Mouse (Mus musculus) forebrain, embryonic 11.5 days (tissue): Measurements from ENCODE around the gene Coil. TPM values are rescaled to one million over a fixed set of nuclear protein-coding genes. Genes with fewer than 3 reads are reported as not detected.

Experiments
- ATAC-seq: fragments of 200-750 bp; cut with Nextera tagmentation; replicated peaks from 2 replicates; pipeline ENCODE4 v1.8.0; 2017; ENCODE audit warnings: moderate TSS enrichment; ENCODE audit not compliant: low FRiP score
- DNase-seq: peaks from one replicate; pipeline ENCODE4 v3.0.0-alpha.2; 2017; ENCODE audit warnings: low spot score
- H3K27ac ChIP-seq: fragments of 300-500 bp; sonication (generic); 2 replicates; pipeline ENCODE4 v1.5.1; 2014; ENCODE audit warnings: low read depth, low read length
- H3K27me3 ChIP-seq: fragments of 300-500 bp; sonication (generic); 2 replicates; pipeline ENCODE4 v1.6.1; 2014; ENCODE audit warnings: mild to moderate bottlenecking, low read length, mixed read lengths; ENCODE audit not compliant: control insufficient read depth, insufficient read depth
- H3K36me3 ChIP-seq: fragments of 300-500 bp; sonication (generic); 2 replicates; pipeline ENCODE4 v1.6.1; 2014; ENCODE audit warnings: mild to moderate bottlenecking, low read length, moderate library complexity, mixed read lengths; ENCODE audit not compliant: control insufficient read depth, insufficient read depth
- H3K4me1 ChIP-seq: fragments of 300-500 bp; sonication (generic); replicated peaks from 2 replicates; pipeline ENCODE4 v1.6.1; 2014; ENCODE audit warnings: low read length, mixed read lengths; ENCODE audit not compliant: control insufficient read depth, insufficient read depth
- H3K4me2 ChIP-seq: fragments of 300-500 bp; sonication (generic); 2 replicates; pipeline ENCODE4 v1.6.1; 2014; ENCODE audit warnings: low read depth, mild to moderate bottlenecking, low read length, moderate library complexity, mixed read lengths; ENCODE audit not compliant: severe bottlenecking
- H3K4me3 ChIP-seq: fragments of 300-500 bp; sonication (generic); 2 replicates; pipeline ENCODE4 v1.5.1; 2014; ENCODE audit warnings: low read depth, low read length
- H3K9ac ChIP-seq: fragments of 300-500 bp; sonication (generic); 2 replicates; pipeline ENCODE4 v1.6.1; 2014; ENCODE audit warnings: low read length
- H3K9me3 ChIP-seq: fragments of 300-500 bp; sonication (generic); 2 replicates; pipeline ENCODE4 v1.6.1; 2016; ENCODE audit warnings: low read length, mixed read lengths; ENCODE audit not compliant: control insufficient read depth
- WGBS: fragments of 180-500 bp; shearing (Covaris S2); extraction: QIAGEN DNeasy Blood & Tissue Kit; methylation state at CpG from one replicate; pipeline ENCODE4 v1.1.7; 2014; 5-methylcytosine and 5-hydroxymethylcytosine counted together
- polyA plus RNA-seq: library from polyadenylated mRNA; unstranded; fragments of >200 nt; fragmentation: Nextera tagmentation; extraction: Ambion mirVana; gene quantifications from 2 replicates; pipeline ENCODE4 v1.2.1, GENCODE M21; 2014

The Coil gene
- polyA plus RNA-seq, 1 experiment from 2014 or later, result 20.4 TPM

DNA sequence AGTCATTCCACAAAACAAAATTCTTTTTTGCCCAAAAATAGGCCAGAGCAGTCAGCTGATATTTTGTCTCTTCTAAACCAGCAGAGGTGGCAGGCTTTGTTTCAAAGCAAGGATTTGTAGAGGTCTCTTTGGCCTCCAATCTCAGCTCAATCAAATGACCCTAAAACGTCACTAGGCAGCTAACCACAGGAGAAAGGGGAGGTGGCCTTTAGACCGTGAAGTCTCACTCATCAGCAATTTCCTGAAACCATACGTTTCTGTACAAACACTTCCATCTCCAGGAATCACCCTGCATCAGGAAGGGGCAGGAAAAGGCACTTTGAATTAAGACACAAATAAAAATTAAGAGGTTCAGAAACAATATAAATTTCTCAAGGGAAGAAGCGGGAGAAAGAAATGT is 15.2 kb upstream of the Coil start:
- 0% methylated on average over 4 of the region's 4 CpGs for WGBS
- Histone ChIP-seq H3K9me3 (no peaks in the 10 kb centered on the region), H3K36me3 (no peaks in the 10 kb centered on the region), H3K4me1 (no peaks in the 10 kb centered on the region), H3K9ac (peak overlapping the region; percentile 55), H3K4me2 (peak overlapping the region; percentile 59), H3K27me3 (no peaks in the 10 kb centered on the region), H3K27ac (no peak overlapping the region), H3K4me3 (peak overlapping the region; percentile 44)
- ATAC-seq, result peak; percentile 60
- no peak for DNase-seq

GRCm38 (mm10) chr11:88955217-88955969 is 14.7 kb upstream of the Coil start, which contains the start of gene Scpep1:
TSS of gene Scpep1 (minus strand) at chr11:88955465.
- DNase-seq (peak; percentile 97), ATAC-seq (peak; percentile 96)
- peak within 1 kb of the TSS; percentile 55 for H3K9ac ChIP-seq
- H3K36me3 ChIP-seq, result no peaks in the 10 kb centered on the region
- peak within 1 kb of the TSS; percentile 59 for H3K4me2 ChIP-seq
- H3K4me3 ChIP-seq, result peak within 1 kb of the TSS; percentile 44
- H3K27ac ChIP-seq, result no peak within 1 kb of the TSS
- H3K9me3 ChIP-seq, result no peaks in the 10 kb centered on the region
- H3K4me1 ChIP-seq, result no peaks in the 10 kb centered on the region
- no peaks in the 10 kb centered on the region for H3K27me3 ChIP-seq
- WGBS, result 6% methylated on average over 34 of the region's 34 CpGs

DNA sequence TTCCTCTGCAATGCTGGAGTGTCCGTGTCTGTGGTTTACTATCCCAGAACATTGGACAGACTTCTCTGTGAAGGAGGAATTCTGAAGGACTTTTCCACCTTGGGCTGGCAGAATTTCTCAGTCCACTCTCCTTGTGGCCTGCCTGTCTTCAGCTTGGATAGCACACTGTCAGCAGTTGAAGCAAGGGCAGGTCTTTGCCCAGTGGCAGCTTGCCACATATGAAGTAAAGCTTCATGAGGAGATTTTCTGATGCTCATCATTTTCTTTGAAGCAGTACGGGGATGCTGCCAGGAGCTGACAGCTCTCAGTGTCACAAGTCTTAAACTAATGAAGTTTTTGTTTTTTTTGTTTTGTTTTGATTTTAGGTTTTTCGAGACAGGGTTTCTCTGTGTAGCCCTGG is 11.2 kb upstream of the Coil start:
- H3K9ac ChIP-seq, result no peak overlapping the region
- no peaks in the 10 kb centered on the region for H3K36me3 ChIP-seq
- H3K27me3 ChIP-seq, result no peaks in the 10 kb centered on the region
- H3K4me2 ChIP-seq, result no peak overlapping the region
- WGBS, result 84% methylated on average over 3 of the region's 3 CpGs
- no peaks in the 10 kb centered on the region for H3K4me1 ChIP-seq
- ATAC-seq, result no peak
- DNase-seq, result no peak
- H3K4me3 ChIP-seq, result no peak overlapping the region
- H3K27ac ChIP-seq, result no peak overlapping the region
- H3K9me3 ChIP-seq, result no peaks in the 10 kb centered on the region

DNA sequence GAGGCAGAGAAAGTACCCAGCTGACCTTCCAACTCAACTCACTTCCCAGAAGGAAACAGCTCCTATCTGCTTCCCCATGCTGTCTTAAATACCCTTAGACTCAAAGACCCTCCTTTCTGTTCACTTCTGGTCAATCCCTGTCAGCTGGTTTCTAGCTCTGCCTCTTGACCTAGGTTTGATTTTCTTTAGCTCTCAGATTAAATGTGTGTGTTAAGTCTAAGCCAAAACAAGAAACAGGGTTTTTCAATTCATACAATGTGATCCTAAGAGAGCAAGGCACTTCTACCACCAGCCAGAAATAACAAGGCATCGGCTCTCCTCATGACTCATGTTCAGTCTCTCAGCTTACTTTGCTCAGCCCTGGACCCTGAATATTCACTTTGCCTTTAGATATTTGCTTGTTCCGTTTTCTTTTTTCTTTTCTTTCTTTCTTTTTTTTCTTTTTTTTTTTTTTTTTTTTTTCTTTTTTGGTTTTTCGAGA is 3.1 kb upstream of the Coil start, which contains the start of gene Elobl:
Elobl (minus strand) TSS at position 51 of the 481 bp plus-strand sequence.
- no peak within 1 kb of the TSS for H3K4me2 ChIP-seq
- no peaks in the 10 kb centered on the region for H3K4me1 ChIP-seq
- H3K4me3 ChIP-seq, result no peak within 1 kb of the TSS
- DNase-seq (no peak), ATAC-seq (no peak)
- no peaks in the 10 kb centered on the region for H3K9me3 ChIP-seq
- H3K27me3 ChIP-seq, result no peaks in the 10 kb centered on the region
- no peak within 1 kb of the TSS for H3K27ac ChIP-seq
- no peaks in the 10 kb centered on the region for H3K36me3 ChIP-seq
- H3K9ac ChIP-seq, result no peak within 1 kb of the TSS
- WGBS, result 93% methylated on average over 2 of the region's 3 CpGs

- ATAC-seq (peak; percentile 79), DNase-seq (peak; percentile 96)
- peak overlapping the region; percentile 70 for H3K4me3 ChIP-seq
- no peaks in the 10 kb centered on the region for H3K27me3 ChIP-seq
- H3K27ac ChIP-seq, result peak overlapping the region; percentile 75
- H3K4me1 ChIP-seq, result no peaks in the 10 kb centered on the region; the same call in 1 of the 2 replicates
- no peaks in the 10 kb centered on the region for H3K36me3 ChIP-seq
- WGBS, result 3% methylated on average over 62 of the region's 62 CpGs
- no peaks in the 10 kb centered on the region for H3K9me3 ChIP-seq
- H3K9ac ChIP-seq, result peak overlapping the region; percentile 85
- H3K4me2 ChIP-seq, result peak overlapping the region; percentile 70
Measured at GRCm38 (mm10) chr11:88973776-88974701, 4.0 kb downstream of the Coil start.

GRCm38 (mm10) chr11:88976320-88976719 is 6.3 kb downstream of the Coil start:
- H3K27ac ChIP-seq, result no peak overlapping the region
- no peaks in the 10 kb centered on the region for H3K27me3 ChIP-seq
- ATAC-seq (no peak), DNase-seq (no peak)
- no peaks in the 10 kb centered on the region for H3K9me3 ChIP-seq
- H3K9ac ChIP-seq, result no peak overlapping the region
- no peak overlapping the region for H3K4me3 ChIP-seq
- WGBS, result 90% methylated on average over 2 of the region's 2 CpGs
- H3K4me1 ChIP-seq, result no peaks in the 10 kb centered on the region; the same call in 1 of the 2 replicates
- H3K4me2 ChIP-seq, result no peak overlapping the region
- no peaks in the 10 kb centered on the region for H3K36me3 ChIP-seq

DNA sequence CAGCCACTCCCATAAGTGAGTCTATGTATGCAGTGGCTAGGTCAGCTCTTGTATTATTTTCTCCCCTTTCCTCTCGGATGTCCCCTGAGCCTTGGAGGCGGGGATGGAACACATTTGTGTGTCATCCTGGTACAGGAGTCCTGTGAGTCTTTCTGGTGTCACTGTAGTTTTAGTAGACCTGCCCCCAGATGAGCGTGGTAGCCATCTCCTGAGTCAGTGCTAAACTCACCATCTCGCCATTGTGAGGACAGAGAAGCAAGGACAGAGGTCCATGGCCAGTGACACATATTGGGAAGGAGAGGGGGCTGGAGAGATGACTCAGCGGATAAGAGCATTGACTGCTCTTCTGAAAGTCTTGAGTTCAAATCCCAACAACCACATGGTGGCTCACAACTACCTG is 7.1 kb downstream of the Coil start:
- no peak overlapping the region for H3K4me3 ChIP-seq
- 94% methylated on average over 5 of the region's 5 CpGs for WGBS

DNA sequence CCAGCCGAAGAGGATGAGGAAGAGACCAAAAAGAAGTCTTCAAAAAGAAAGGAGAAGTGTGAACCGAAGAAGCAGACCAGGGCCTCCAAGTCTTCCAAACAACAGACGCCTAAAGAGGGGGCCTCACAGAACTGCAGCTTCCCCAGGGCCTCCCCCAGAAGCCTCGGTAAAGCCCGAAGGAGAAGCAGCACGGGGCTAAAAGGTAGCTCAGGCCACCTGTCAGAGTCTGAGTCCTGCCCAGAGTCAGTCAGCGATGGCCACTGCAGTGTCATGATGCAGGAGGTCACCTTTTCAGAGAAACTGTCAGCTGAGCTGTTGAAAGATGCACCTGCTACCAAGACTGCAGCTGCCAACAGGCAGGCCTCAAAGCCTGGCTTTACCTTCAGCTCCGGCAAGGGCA is 11.3 kb downstream of the Coil start:
- Histone ChIP-seq H3K27ac (no peak overlapping the region), H3K27me3 (no peaks in the 10 kb centered on the region), H3K9ac (no peak overlapping the region), H3K4me2 (no peak overlapping the region), H3K4me1 (no peaks in the 10 kb centered on the region), H3K9me3 (no peaks in the 10 kb centered on the region), H3K4me3 (no peak overlapping the region), H3K36me3 (peaks cover 7% of the 10 kb centered on the region; the same call in 1 of the 2 replicates)
- DNase-seq (no peak), ATAC-seq (no peak)
- 92% methylated on average over 8 of the region's 8 CpGs for WGBS

More for the DNA sequence above, 7.1 kb downstream of the Coil start:
- Histone ChIP-seq H3K27ac (no peak overlapping the region), H3K4me2 (no peak overlapping the region), H3K27me3 (no peaks in the 10 kb centered on the region), H3K9me3 (no peaks in the 10 kb centered on the region), H3K4me1 (no peaks in the 10 kb centered on the region; the same call in 1 of the 2 replicates), H3K9ac (no peak overlapping the region), H3K36me3 (no peaks in the 10 kb centered on the region; the same call in 1 of the 2 replicates)
- DNase-seq (no peak), ATAC-seq (no peak)
